In the genomic region with DNA sequence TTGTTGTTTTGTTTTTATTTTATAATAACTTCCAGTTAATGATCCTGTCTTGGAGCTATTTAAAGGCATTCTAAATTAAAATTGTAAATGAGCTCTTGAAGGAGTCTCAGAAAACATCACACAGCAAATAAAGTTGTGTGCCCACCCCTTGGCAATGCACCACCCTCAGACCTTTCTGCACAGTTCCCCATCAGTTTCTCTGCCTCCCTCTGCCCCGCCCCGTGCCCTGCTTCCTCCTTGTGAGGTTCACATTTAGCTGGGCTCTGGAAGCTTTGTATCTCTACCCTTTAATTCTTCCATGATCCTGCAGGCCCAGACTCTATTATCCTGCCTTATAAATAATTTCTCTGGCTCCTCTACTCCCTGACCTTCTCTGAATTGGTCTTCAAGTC, we compare ENCODE assay signal across 19 mouse cellular contexts.
A peak's percentile ranks its signal among the peaks of the same experiment; 100 is the strongest.
DNase-seq lines count a peak whose midpoint lies in the region; ATAC-seq and TF ChIP-seq lines count a peak whose summit lies in the region.
"Had no signal": no experiment of that assay in that cellular context is flagged by ENCODE, and none has a peak within 500 bp of the region (broad histone marks: within the 10 kb centered on the region; RNA-seq: fewer than 3 reads in every experiment).

No protein-coding gene starts in this region.

- H3K4me2 ChIP-seq in forebrain, embryonic 16.5 days (ENCODE audit: low read length), result no peak overlapping the region
- H3K4me2 ChIP-seq in forebrain, embryonic 12.5 days, result no peak overlapping the region
- H3K4me2 ChIP-seq: embryonic facial prominence, embryonic 15.5 days; heart, embryonic 13.5 days; hindbrain, embryonic 13.5 days; limb, embryonic 15.5 days; liver, embryonic 15.5 days; midbrain, embryonic 12.5 days had no signal

- peak; percentile 56 to 58 for DNase-seq in spleen, postnatal 36 days (ENCODE audit: low spot score in 2 of 2)
- DNase-seq in spleen, adult 12 weeks (ENCODE audit: low spot score), result no peak
- DNase-seq in ovary, postnatal 10 days (ENCODE audit: low spot score), result no peak
- no peak for DNase-seq in layer of hippocampus, adult 2 months (ENCODE audit: low spot score in 2 of 2)
- DNase-seq: cerebellum, adult 9-10 months; gastrocnemius, adult 2 months; kidney, adult 9 months; kidney, postnatal 25 days; retina, postnatal 1 day; thymus, postnatal 36 days had no signal

- no peak overlapping the region for H3K27ac ChIP-seq in forebrain, embryonic 16.5 days (ENCODE audit: low read length)
- no peak overlapping the region for H3K27ac ChIP-seq in forebrain, embryonic 12.5 days
- no peak overlapping the region for H3K27ac ChIP-seq in layer of hippocampus, adult 2 months
- H3K27ac ChIP-seq: gastrocnemius, adult 2 months; heart, embryonic 13.5 days; hindbrain, embryonic 13.5 days; limb, embryonic 15.5 days; liver, embryonic 15.5 days; midbrain, embryonic 12.5 days had no signal

- peak; percentile 85 for ATAC-seq in forebrain, embryonic 16.5 days
- no peak for ATAC-seq in forebrain, embryonic 12.5 days (ENCODE audit: low FRiP score)
- ATAC-seq in megakaryocyte progenitor cell, adult 5-6 weeks (replicated peaks; ENCODE audit: poor library complexity), result peak; percentile 80

- no peaks in the 10 kb centered on the region for H3K27me3 ChIP-seq in forebrain, embryonic 16.5 days (replicated peaks; ENCODE audit: control insufficient read depth, insufficient read depth, low read length)
- no peaks in the 10 kb centered on the region for H3K27me3 ChIP-seq in forebrain, embryonic 12.5 days
- H3K27me3 ChIP-seq: embryonic facial prominence, embryonic 15.5 days; heart, embryonic 13.5 days; hindbrain, embryonic 13.5 days; limb, embryonic 15.5 days; liver, embryonic 15.5 days; midbrain, embryonic 12.5 days had no signal

- H3K9ac ChIP-seq in forebrain, embryonic 16.5 days (replicated peaks; ENCODE audit: low read depth, low read length), result no peak overlapping the region
- H3K9ac ChIP-seq in forebrain, embryonic 12.5 days, result no peak overlapping the region
- H3K9ac ChIP-seq: embryonic facial prominence, embryonic 15.5 days; heart, embryonic 13.5 days; hindbrain, embryonic 13.5 days; limb, embryonic 15.5 days; liver, embryonic 15.5 days; midbrain, embryonic 12.5 days had no signal

- no peak overlapping the region for H3K4me3 ChIP-seq in forebrain, embryonic 16.5 days (replicated peaks; ENCODE audit: low read length)
- no peak overlapping the region for H3K4me3 ChIP-seq in forebrain, embryonic 12.5 days (replicated peaks)
- H3K4me3 ChIP-seq in layer of hippocampus, adult 2 months, result no peak overlapping the region
- H3K4me3 ChIP-seq: embryonic facial prominence, embryonic 15.5 days; gastrocnemius, adult 2 months; heart, embryonic 13.5 days; hindbrain, embryonic 13.5 days; limb, embryonic 15.5 days; liver, embryonic 15.5 days; midbrain, embryonic 12.5 days had no signal

- peaks cover 8% of the 10 kb centered on the region; the same call in 1 of the 2 replicates for H3K4me1 ChIP-seq in forebrain, embryonic 16.5 days (replicated peaks; ENCODE audit: control insufficient read depth, insufficient read depth, low read length)
- H3K4me1 ChIP-seq in forebrain, embryonic 12.5 days, result peaks cover 10% of the 10 kb centered on the region; the same call in 1 of the 2 replicates
- H3K4me1 ChIP-seq: embryonic facial prominence, embryonic 15.5 days; heart, embryonic 13.5 days; hindbrain, embryonic 13.5 days; limb, embryonic 15.5 days; liver, embryonic 15.5 days; midbrain, embryonic 12.5 days had no signal

- no peak for TF ChIP-seq CTCF in layer of hippocampus, adult 2 months (conservative IDR thresholded peaks at IDR 0.05)

- no peaks in the 10 kb centered on the region for H3K36me3 ChIP-seq in forebrain, embryonic 16.5 days (ENCODE audit: control insufficient read depth, insufficient read depth)
- H3K36me3 ChIP-seq in forebrain, embryonic 12.5 days (replicated peaks), result no peaks in the 10 kb centered on the region
- H3K36me3 ChIP-seq: embryonic facial prominence, embryonic 15.5 days; heart, embryonic 13.5 days; hindbrain, embryonic 13.5 days; limb, embryonic 15.5 days; liver, embryonic 15.5 days; midbrain, embryonic 12.5 days had no signal

- H3K9me3 ChIP-seq in forebrain, embryonic 16.5 days (ENCODE audit: control insufficient read depth, low read length), result no peaks in the 10 kb centered on the region
- no peaks in the 10 kb centered on the region for H3K9me3 ChIP-seq in forebrain, embryonic 12.5 days
- H3K9me3 ChIP-seq: embryonic facial prominence, embryonic 15.5 days; heart, embryonic 13.5 days; hindbrain, embryonic 13.5 days; limb, embryonic 15.5 days; liver, embryonic 15.5 days; midbrain, embryonic 12.5 days had no signal

- 30% methylated on average over 2 of the region's 2 CpGs for WGBS in forebrain, embryonic 16.5 days
- 64% methylated on average over 2 of the region's 2 CpGs for WGBS in forebrain, embryonic 12.5 days

Comparison
In these comparisons a context has a peak if more than half of its experiments do, and no peak if none do; other contexts are left out.
1. DNase-seq: peak in spleen, postnatal 36 days (2 of 2); none in spleen, adult 12 weeks (single experiment), ovary, postnatal 10 days (single experiment) and layer of hippocampus, adult 2 months (0 of 2).